Mouse (Mus musculus): ENCODE data around the gene Insm2. TPM values are rescaled to one million over a fixed set of nuclear protein-coding genes. Genes with fewer than 3 reads are reported as not detected.
A peak's percentile ranks its signal among the peaks of the same experiment; 100 is the strongest.
"Not testable (repeated sequence)": the region's sequence is repeated elsewhere in the genome, so short reads cannot be mapped to it uniquely, and the experiment has no call there.

The Insm2 gene
- polyA plus RNA-seq (2012; rRNA removed) = 1.1 and 2.0 TPM in 2 replicates

DNA sequence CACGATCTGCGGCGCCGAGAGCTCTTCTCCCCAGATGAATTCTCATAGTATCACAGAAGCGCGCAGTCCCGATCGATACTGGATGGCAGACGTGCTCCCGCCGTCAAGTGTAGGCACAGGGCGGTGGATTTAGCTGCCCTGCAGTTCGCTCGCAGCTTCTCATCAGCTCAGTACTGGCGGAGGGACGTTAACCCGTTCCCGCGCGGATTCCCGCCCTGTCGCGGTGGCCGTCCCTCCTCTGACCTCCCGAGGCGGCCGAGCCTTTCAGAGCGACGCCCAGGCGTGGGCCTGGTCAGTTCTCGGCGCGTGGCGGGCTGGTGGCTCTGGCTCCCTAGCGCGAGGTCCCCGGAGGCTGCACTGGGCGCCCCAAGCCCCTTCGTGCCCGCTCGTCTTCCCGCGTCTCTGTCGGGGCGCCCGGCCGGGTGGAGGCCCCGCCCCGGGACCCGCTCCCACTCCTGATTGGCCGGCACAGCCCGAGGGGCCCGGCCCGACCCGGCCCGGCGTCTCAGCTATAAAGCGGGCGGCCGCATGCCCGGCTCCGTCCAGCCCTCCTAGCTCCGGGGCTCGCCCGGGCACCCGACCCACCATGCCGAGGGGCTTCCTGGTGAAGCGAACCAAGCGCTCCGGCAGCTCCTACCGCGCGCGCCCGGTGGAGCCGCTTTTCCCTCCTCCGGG, at the start of gene Insm2:
TSS of gene Insm2 (plus strand) at position 541 of the 675 bp plus-strand sequence.
- peak; percentile 40 for DNase-seq (ENCODE audit: low read depth)
- TF ChIP-seq POLR2A (IDR thresholded peaks at IDR 0.05; ENCODE audit: borderline replicate concordance, extremely low read depth, insufficient read depth, insufficient read length, poor library complexity, severe bottlenecking) (no peak), CTCF (IDR thresholded peaks at IDR 0.05; ENCODE audit: borderline replicate concordance, extremely low read depth, insufficient read depth, insufficient read length) (no peak)

- DNase-seq (ENCODE audit: low read depth) = not testable (repeated sequence)
These were observed 44.3 kb upstream of the Insm2 start for GRCm38 (mm10) chr12:55554901-55555300.

DNA sequence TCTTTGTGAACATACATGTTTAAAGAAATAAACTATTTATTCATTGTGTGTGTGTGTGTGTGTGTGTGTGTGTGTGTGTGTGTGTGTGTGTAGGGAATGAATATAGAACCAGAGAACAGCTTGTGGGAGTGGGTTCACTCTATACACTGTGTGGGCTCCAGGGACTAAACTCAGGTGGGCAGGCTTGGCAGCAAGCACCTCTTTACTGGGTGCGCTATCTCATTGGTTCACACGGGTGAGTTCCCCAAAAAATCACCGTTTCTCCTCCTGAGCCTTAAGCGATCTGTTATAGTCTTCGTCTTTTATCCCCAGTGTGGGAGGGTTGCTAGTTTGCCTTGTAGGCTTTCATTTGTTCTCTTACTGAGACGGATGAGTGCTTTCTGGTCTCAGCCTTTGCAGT, 41.4 kb upstream of the Insm2 start:
- TF ChIP-seq POLR2A (IDR thresholded peaks at IDR 0.05; ENCODE audit: borderline replicate concordance, extremely low read depth, insufficient read depth, insufficient read length, poor library complexity, severe bottlenecking) (no peak), CTCF (IDR thresholded peaks at IDR 0.05; ENCODE audit: borderline replicate concordance, extremely low read depth, insufficient read depth, insufficient read length) (no peak)
- DNase-seq (ENCODE audit: low read depth) = no peak

- DNase-seq (ENCODE audit: low read depth) = no peak
- TF ChIP-seq CTCF (IDR thresholded peaks at IDR 0.05; ENCODE audit: borderline replicate concordance, extremely low read depth, insufficient read depth, insufficient read length) (no peak), POLR2A (IDR thresholded peaks at IDR 0.05; ENCODE audit: borderline replicate concordance, extremely low read depth, insufficient read depth, insufficient read length, poor library complexity, severe bottlenecking) (no peak)
These were observed 39.9 kb upstream of the Insm2 start for GRCm38 (mm10) chr12:55559184-55559855.

GRCm38 (mm10) chr12:55560025-55560690, 39.1 kb upstream of the Insm2 start:
- no peak for DNase-seq (ENCODE audit: low read depth)
- no peak for TF ChIP-seq POLR2A (IDR thresholded peaks at IDR 0.05; ENCODE audit: borderline replicate concordance, extremely low read depth, insufficient read depth, insufficient read length, poor library complexity, severe bottlenecking)
- TF ChIP-seq CTCF (IDR thresholded peaks at IDR 0.05; ENCODE audit: borderline replicate concordance, extremely low read depth, insufficient read depth, insufficient read length) = no peak

DNA sequence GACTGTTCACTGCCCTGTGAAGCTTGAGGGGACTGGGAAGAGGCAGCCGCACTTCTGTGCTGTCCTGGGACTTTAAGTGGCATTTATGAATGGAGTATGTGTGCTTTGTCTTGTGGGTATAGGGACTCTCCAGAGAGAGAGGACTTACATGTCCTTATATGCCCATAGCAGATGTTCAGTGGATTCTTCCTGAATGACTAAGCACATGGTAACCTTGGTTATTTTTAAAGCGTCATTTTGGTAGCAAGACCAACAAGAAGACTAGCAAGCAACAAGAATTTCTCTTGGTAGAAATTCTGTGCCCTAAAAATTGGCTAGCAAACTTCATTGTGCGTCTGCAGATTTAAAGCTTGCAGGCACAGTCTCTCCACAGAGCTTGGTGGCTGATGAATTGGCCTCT, 35.5 kb upstream of the Insm2 start:
- TF ChIP-seq POLR2A (IDR thresholded peaks at IDR 0.05; ENCODE audit: borderline replicate concordance, extremely low read depth, insufficient read depth, insufficient read length, poor library complexity, severe bottlenecking) (no peak), CTCF (IDR thresholded peaks at IDR 0.05; ENCODE audit: borderline replicate concordance, extremely low read depth, insufficient read depth, insufficient read length) (no peak)
- no peak for DNase-seq (ENCODE audit: low read depth)

GRCm38 (mm10) chr12:55564187-55564963, 34.9 kb upstream of the Insm2 start:
- no peak for DNase-seq (ENCODE audit: low read depth)
- TF ChIP-seq CTCF (IDR thresholded peaks at IDR 0.05; ENCODE audit: borderline replicate concordance, extremely low read depth, insufficient read depth, insufficient read length) (no peak), POLR2A (IDR thresholded peaks at IDR 0.05; ENCODE audit: borderline replicate concordance, extremely low read depth, insufficient read depth, insufficient read length, poor library complexity, severe bottlenecking) (no peak)

DNA sequence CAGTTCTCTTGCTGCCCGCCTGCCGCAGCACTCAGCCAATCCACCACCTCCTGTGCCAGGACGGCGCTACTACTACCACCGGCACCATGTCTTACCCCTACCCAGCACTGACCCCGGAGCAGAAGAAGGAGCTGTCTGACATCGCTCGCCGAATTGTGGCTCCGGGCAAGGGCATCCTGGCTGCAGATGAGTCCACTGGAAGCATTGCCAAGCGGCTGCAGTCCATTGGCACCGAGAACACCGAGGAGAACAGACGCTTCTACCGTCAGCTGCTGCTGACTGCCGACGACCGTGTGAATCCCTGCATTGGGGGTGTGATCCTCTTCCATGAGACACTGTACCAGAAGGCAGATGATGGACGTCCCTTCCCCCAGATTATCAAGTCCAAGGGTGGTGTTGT, 34.0 kb upstream of the Insm2 start, which contains the start of gene Aldoart2:
TSS of gene Aldoart2 (plus strand) at position 34 of the 400 bp plus-strand sequence.
- no peak for TF ChIP-seq CTCF (IDR thresholded peaks at IDR 0.05; ENCODE audit: borderline replicate concordance, extremely low read depth, insufficient read depth, insufficient read length)
- no peak for TF ChIP-seq POLR2A (IDR thresholded peaks at IDR 0.05; ENCODE audit: borderline replicate concordance, extremely low read depth, insufficient read depth, insufficient read length, poor library complexity, severe bottlenecking)
- no peak for DNase-seq (ENCODE audit: low read depth)

DNA sequence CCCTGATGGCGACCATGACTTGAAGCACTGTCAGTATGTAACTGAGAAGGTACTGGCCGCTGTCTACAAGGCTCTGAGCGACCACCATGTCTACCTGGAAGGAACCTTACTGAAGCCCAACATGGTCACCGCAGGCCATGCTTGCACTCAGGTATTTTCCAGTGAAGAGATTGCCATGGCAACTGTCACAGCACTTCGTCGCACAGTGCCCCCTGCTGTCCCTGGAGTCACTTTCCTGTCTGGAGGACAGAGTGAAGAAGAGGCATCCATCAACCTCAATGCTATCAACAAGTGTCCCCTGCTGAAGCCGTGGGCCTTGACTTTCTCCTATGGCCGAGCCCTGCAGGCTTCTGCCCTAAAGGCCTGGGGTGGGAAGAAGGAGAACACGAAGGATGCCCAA, 33.4 kb upstream of the Insm2 start:
- DNase-seq (ENCODE audit: low read depth) = no peak
- TF ChIP-seq CTCF (IDR thresholded peaks at IDR 0.05; ENCODE audit: borderline replicate concordance, extremely low read depth, insufficient read depth, insufficient read length) = no peak

GRCm38 (mm10) chr12:55566837-55567236, 32.4 kb upstream of the Insm2 start:
- TF ChIP-seq POLR2A (IDR thresholded peaks at IDR 0.05; ENCODE audit: borderline replicate concordance, extremely low read depth, insufficient read depth, insufficient read length, poor library complexity, severe bottlenecking) = no peak
- no peak for TF ChIP-seq CTCF (IDR thresholded peaks at IDR 0.05; ENCODE audit: borderline replicate concordance, extremely low read depth, insufficient read depth, insufficient read length)
- peak; percentile 41 for DNase-seq (ENCODE audit: low read depth)

DNA sequence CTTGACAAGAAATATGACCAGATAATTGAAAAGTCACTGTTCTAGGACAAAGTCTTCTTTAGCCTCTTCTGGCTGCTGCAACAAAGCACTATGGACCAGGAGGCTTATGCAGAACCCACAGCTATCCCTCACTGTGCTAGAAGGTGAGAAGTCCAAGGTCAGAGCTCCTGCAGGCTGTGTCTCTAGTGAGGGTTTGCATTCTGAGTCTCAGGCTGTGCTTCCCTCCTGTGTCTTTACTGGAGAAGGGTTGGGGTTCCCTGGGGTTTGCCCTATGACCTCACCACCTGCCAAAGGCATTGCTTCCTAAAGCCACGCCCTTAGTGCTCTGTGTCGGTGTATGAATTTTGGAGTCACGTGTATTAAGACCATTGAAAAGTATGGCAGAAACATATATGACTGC, 30.8 kb upstream of the Insm2 start:
- TF ChIP-seq POLR2A (IDR thresholded peaks at IDR 0.05; ENCODE audit: borderline replicate concordance, extremely low read depth, insufficient read depth, insufficient read length, poor library complexity, severe bottlenecking) (no peak), CTCF (IDR thresholded peaks at IDR 0.05; ENCODE audit: borderline replicate concordance, extremely low read depth, insufficient read depth, insufficient read length) (no peak)

More for the DNA sequence above, 30.8 kb upstream of the Insm2 start:
- no peak for DNase-seq (ENCODE audit: low read depth)

Measured in brain, embryonic 14.5 days (tissue).